Mouse (Mus musculus) E14TG2a.4 (cell line): ENCODE data around the gene Commd2.

Experiments
- CTCF ChIP-seq: conservative IDR thresholded peaks from 2 replicates; pipeline ENCODE4 v1.5.1; 2014; ENCODE audit warnings: low read length
- NANOG ChIP-seq: IDR thresholded peaks from 2 replicates; pipeline ENCODE4 v1.6.1; 2014; ENCODE audit warnings: borderline replicate concordance, low read length, mixed read lengths

DNA sequence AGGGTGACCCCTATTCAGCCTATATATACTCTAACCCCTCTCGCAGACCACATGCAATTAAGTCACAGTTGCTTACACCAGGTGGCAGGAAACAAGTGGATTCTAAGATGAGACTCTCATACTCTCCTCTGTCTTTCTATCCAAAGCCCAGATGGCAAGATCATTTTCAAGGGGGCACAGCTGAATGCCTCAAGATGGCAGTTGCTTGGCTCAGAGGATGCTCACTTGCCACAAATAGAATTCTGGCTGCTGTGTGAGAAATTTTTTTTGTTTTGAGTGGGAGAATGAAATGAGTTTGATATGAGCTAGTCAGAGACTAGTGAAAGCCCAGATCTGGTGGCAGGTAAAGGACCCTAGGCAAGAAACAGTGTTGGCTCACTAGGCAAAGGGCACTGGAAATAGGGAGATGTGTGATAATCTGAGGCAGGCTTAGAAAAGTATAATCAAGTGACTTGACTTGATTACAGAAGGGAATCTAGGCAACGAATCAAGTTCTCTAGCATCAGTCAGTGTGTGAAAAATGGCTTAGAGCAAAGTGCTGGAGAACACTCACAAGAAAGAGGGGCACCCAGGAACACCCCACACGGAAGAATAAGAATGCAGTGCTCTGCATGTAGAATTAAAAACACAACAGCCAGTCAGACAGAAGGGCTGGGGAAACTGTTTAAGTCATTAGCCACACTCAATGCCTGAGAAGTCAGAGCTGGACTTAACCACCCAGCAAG lies 16.6 kb downstream of the Commd2 start:
- TF ChIP-seq CTCF (no peak), NANOG (no peak)
